Mouse (Mus musculus) erythroblast, embryonic 14.5 days (primary cell): ENCODE results near the gene Prox2.

Source experiments
- GATA1 ChIP-seq: IDR thresholded peaks from 2 replicates; pipeline ENCODE4 v1.6.1; 2012; ENCODE audit warnings: low read length, inconsistent platforms, mixed read lengths
- TAL1 ChIP-seq: IDR thresholded peaks from 3 replicates; pipeline ENCODE4 v1.6.1; 2012; ENCODE audit warnings: low read length, inconsistent platforms, mixed read lengths

DNA sequence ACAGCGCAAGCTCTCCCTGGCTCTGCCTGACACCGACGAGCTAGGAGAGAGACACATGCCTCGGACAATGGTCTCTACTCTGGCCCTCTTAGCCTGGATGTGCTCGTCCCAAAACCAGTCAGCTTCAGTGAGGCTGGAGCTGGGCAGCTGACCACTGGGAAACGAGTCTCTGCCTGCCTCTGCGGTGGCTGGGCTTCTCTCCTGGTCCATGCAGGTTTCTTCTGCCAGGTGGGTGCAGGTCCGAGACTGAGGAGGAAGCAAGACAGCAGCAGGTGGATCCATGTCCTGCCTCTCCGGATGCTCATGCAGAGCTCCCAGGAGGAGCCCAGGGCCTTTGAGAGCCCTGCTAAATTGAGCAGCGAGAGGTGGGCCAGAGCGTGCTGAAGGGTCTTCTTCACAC is 15.4 kb downstream of the Prox2 start:
- TF ChIP-seq GATA1 (no peak), TAL1 (no peak)
